Mouse (Mus musculus) liver, embryonic 11.5 days (tissue): Measurements from ENCODE around the gene Olfr1386. TPM values are rescaled to one million over a fixed set of nuclear protein-coding genes. Genes with fewer than 3 reads are reported as not detected.
"Not testable (repeated sequence)": the region's sequence is repeated elsewhere in the genome, so short reads cannot be mapped to it uniquely, and the experiment has no call there.

Source experiments
- ATAC-seq: fragments of 200-750 bp; cut with Nextera tagmentation; replicated peaks from 2 replicates; pipeline ENCODE4 v1.8.0; 2017; ENCODE audit warnings: moderate number of reproducible peaks, mild to moderate bottlenecking, moderate TSS enrichment, moderate library complexity; ENCODE audit not compliant: low FRiP score
- DNase-seq: peaks from one replicate; pipeline ENCODE4 v3.0.0-alpha.2; 2017; ENCODE audit warnings: low spot score
- H3K27ac ChIP-seq: fragments of 300-500 bp; sonication (generic); 2 replicates; pipeline ENCODE4 v1.5.1; 2014; ENCODE audit warnings: mild to moderate bottlenecking, low read depth, low read length, control low read depth
- H3K27me3 ChIP-seq: fragments of 300-500 bp; sonication (generic); replicated peaks from 2 replicates; pipeline ENCODE4 v1.6.1; 2014; ENCODE audit warnings: low read length, mixed read lengths; ENCODE audit not compliant: control insufficient read depth, insufficient read depth
- H3K36me3 ChIP-seq: fragments of 300-500 bp; sonication (generic); 2 replicates; pipeline ENCODE4 v1.6.1; 2014; ENCODE audit warnings: mild to moderate bottlenecking, low read length, moderate library complexity, mixed read lengths; ENCODE audit not compliant: control insufficient read depth, insufficient read depth
- H3K4me1 ChIP-seq: fragments of 300-500 bp; sonication (generic); replicated peaks from 2 replicates; pipeline ENCODE4 v1.6.1; 2014; ENCODE audit warnings: low read length, mixed read lengths; ENCODE audit not compliant: control insufficient read depth, insufficient read depth
- H3K4me2 ChIP-seq: fragments of 300-500 bp; sonication (generic); 2 replicates; pipeline ENCODE4 v1.6.1; 2014; ENCODE audit warnings: mild to moderate bottlenecking, control low read depth, moderate library complexity
- H3K4me3 ChIP-seq: fragments of 300-500 bp; sonication (generic); 2 replicates; pipeline ENCODE4 v1.5.1; 2014; ENCODE audit warnings: low read depth, low read length, control low read depth
- H3K9ac ChIP-seq: fragments of 300-500 bp; sonication (generic); 2 replicates; pipeline ENCODE4 v1.6.1; 2014; ENCODE audit warnings: low read depth, low read length, control low read depth
- H3K9me3 ChIP-seq: fragments of 300-500 bp; sonication (generic); 2 replicates; pipeline ENCODE4 v1.6.1; 2016; ENCODE audit warnings: low read length, inconsistent platforms, mixed read lengths; ENCODE audit not compliant: control insufficient read depth
- WGBS: fragments of 180-500 bp; shearing (Covaris S2); extraction: QIAGEN DNeasy Blood & Tissue Kit; methylation state at CpG from one replicate; pipeline ENCODE4 v1.1.7; 2014; 5-methylcytosine and 5-hydroxymethylcytosine counted together
- polyA plus RNA-seq: library from polyadenylated mRNA; unstranded; fragments of >200 nt; fragmentation: Nextera tagmentation; extraction: Ambion mirVana; gene quantifications from 2 replicates; pipeline ENCODE4 v1.2.1, GENCODE M21; 2014

Olfr1386 gene
- not detected in 2 replicates for polyA plus RNA-seq

DNA sequence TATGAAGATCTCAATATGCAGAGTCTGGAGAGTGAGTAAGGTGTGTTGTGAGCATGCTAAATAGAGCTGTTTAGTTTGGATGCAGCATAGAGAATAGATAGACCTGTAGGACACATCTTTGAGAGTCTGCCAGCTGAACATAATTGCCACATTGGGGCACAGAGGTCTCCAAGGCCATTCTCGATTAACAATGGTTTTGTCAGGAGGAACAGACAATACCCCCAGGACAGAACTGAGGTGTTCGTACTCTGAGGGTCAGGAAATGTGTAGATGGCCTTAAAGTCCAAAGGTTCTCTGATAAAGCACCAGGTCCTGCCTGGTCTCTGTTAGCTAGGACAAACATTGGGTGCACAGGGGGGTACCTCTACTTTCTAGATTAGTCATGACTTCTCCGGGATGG is at the start of gene Olfr1386:
Olfr1386 (plus strand) TSS at position 301 of the 400 bp plus-strand sequence.
- H3K4me3 ChIP-seq, H3K4me2 ChIP-seq, DNase-seq, H3K36me3 ChIP-seq, H3K4me1 ChIP-seq, H3K27me3 ChIP-seq, H3K9me3 ChIP-seq, H3K9ac ChIP-seq, H3K27ac ChIP-seq, ATAC-seq: not testable (repeated sequence)
- WGBS: 70% methylated on average over 2 of the region's 3 CpGs

- no peak within 1 kb of the TSS for H3K9ac ChIP-seq
- H3K4me2 ChIP-seq: no peak within 1 kb of the TSS
- ATAC-seq (no peak), DNase-seq (no peak)
- H3K36me3 ChIP-seq: no peaks in the 10 kb centered on the region
- H3K4me1 ChIP-seq: no peaks in the 10 kb centered on the region
- H3K9me3 ChIP-seq: no peaks in the 10 kb centered on the region
- 76% methylated on average over 2 of the region's 2 CpGs for WGBS
- no peak within 1 kb of the TSS for H3K27ac ChIP-seq
- no peaks in the 10 kb centered on the region for H3K27me3 ChIP-seq
- H3K4me3 ChIP-seq: no peak within 1 kb of the TSS
These were observed 42.1 kb upstream of the Olfr1386 start, which contains the start of gene Olfr1389 for GRCm38 (mm10) chr11:49422767-49423166. TSS of gene Olfr1389 (plus strand) at chr11:49423067.

- no peak for DNase-seq
These were observed 39.5 kb upstream of the Olfr1386 start for GRCm38 (mm10) chr11:49425257-49425927.

DNA sequence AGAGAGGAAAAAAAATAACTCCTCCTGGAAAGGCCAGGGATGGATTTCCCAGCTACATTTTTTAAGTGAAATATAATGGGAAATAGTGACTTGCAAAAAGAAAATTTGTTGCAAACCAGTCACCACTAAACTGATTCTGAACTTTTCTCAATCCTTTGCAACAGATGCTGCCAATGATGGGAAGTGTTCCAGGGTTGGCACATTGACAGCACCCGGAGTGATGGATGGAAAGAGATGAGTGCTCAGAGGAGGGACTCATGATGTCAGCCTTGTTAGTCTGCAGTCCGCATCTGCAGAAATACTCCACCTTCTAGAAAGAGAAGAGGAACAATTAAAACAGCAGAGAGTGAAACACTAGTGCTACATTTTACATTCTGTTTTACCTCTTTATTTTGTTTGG is 35.2 kb upstream of the Olfr1386 start:
- no peaks in the 10 kb centered on the region for H3K9me3 ChIP-seq
- ATAC-seq: no peak
- DNase-seq: no peak
- H3K4me3 ChIP-seq: no peak overlapping the region
- no peaks in the 10 kb centered on the region for H3K27me3 ChIP-seq
- no peak overlapping the region for H3K27ac ChIP-seq
- no peak overlapping the region for H3K4me2 ChIP-seq
- H3K9ac ChIP-seq: no peak overlapping the region
- no peaks in the 10 kb centered on the region for H3K36me3 ChIP-seq
- H3K4me1 ChIP-seq: no peaks in the 10 kb centered on the region
- WGBS: 82% methylated on average over 2 of the region's 2 CpGs

More at GRCm38 (mm10) chr11:49425257-49425927, 39.5 kb upstream of the Olfr1386 start:
- no peak overlapping the region for H3K4me3 ChIP-seq
- no peak for ATAC-seq
- no peaks in the 10 kb centered on the region for H3K27me3 ChIP-seq
- H3K9me3 ChIP-seq: no peaks in the 10 kb centered on the region
- H3K4me1 ChIP-seq: no peaks in the 10 kb centered on the region
- H3K36me3 ChIP-seq: no peaks in the 10 kb centered on the region
- H3K27ac ChIP-seq: no peak overlapping the region
- no peak overlapping the region for H3K4me2 ChIP-seq
- no peak overlapping the region for H3K9ac ChIP-seq
- WGBS: 68% methylated on average over 1 of the region's 1 CpGs

DNA sequence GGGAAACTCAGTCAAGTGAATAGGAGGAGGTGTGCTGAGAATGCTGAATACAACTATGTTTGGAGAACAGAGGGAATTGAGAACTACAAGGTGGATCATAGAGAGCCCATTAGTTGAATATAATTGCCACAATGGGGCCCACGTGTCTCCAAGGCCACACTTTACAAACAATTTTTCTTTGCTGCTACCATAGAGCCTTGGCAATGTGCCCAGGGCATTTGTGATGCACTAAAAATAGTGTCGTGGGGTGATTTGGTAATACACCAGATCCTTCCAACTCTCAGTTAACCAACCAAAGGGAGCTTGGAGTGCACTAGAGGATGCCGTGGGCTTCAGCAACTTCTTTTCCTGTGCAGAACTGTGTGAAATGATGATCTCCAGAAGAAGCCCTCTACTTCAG is 28.4 kb upstream of the Olfr1386 start, which contains the start of gene Olfr1388:
Olfr1388 (plus strand) TSS at position 214 of the 400 bp plus-strand sequence.
- Histone ChIP-seq H3K9me3 (no peaks in the 10 kb centered on the region), H3K9ac (no peak within 1 kb of the TSS), H3K27me3 (no peaks in the 10 kb centered on the region), H3K4me2 (no peak within 1 kb of the TSS), H3K27ac (no peak within 1 kb of the TSS), H3K4me1 (no peaks in the 10 kb centered on the region), H3K4me3 (no peak within 1 kb of the TSS), H3K36me3 (no peaks in the 10 kb centered on the region)
- whole genome bisulfite sequencing: 73% methylated on average over 3 of the region's 3 CpGs
- ATAC-seq: no peak
- no peak for DNase-seq

DNA sequence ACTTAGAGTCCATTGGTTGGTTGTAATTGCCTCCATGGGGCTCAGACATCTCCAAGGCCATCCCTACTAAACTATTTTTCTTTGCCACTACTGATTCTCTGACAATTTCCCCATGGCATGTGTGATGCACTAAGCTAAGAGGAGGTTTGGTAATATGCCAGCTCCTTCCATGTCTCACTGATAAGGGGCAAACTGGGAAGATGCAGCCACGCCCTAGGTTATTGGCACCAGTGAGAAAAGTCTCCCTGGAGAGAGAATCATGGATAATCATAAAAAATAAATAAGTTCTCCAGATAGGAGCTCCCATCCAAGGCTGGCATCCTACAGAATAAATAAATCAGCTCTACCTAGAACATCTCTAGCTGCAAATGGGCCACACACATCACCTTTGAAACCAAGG is 9.8 kb upstream of the Olfr1386 start, which contains the start of gene Olfr1387:
Olfr1387 (plus strand) TSS at position 301 of the 400 bp plus-strand sequence.
- 68% methylated on average over 1 of the region's 1 CpGs for WGBS
- ATAC-seq: no peak

DNA sequence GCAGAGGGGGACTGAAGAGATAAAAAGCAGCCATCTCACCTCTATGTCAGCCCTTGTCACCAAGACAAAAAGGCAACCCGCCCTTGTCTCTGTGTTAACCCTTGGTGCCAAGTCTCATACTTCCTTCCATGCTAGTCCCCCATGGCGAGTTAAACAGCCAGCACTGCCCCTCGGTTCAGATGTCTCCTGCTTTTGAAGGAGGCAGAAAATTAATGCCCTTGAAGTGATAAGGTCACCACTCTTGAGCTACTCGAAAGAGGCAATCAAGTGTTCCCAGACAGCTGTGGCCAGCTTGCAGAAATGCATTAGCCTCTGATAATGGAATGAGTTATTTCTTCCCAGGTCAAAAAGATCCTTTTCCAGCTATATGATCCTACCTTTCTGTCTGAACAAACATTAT is 21.1 kb downstream of the Olfr1386 start:
- ATAC-seq (no peak), DNase-seq (no peak)
- no peak overlapping the region for H3K9ac ChIP-seq
- no peaks in the 10 kb centered on the region for H3K9me3 ChIP-seq
- H3K4me1 ChIP-seq: no peaks in the 10 kb centered on the region
- H3K4me3 ChIP-seq: no peak overlapping the region
- no peaks in the 10 kb centered on the region for H3K27me3 ChIP-seq
- H3K27ac ChIP-seq: no peak overlapping the region
- no peaks in the 10 kb centered on the region for H3K36me3 ChIP-seq
- 48% methylated on average over 4 of the region's 4 CpGs for WGBS
- no peak overlapping the region for H3K4me2 ChIP-seq

More for the DNA sequence above, 9.8 kb upstream of the Olfr1386 start, which contains the start of gene Olfr1387:
- Histone ChIP-seq H3K4me3 (no peak within 1 kb of the TSS), H3K9me3 (no peaks in the 10 kb centered on the region), H3K9ac (no peak within 1 kb of the TSS), H3K27me3 (no peaks in the 10 kb centered on the region), H3K36me3 (no peaks in the 10 kb centered on the region), H3K4me1 (no peaks in the 10 kb centered on the region), H3K4me2 (no peak within 1 kb of the TSS), H3K27ac (no peak within 1 kb of the TSS)
- DNase-seq: no peak

GRCm38 (mm10) chr11:49488770-49489169 is 23.9 kb downstream of the Olfr1386 start, which contains the start of gene Olfr1385:
TSS of gene Olfr1385 (plus strand) at chr11:49489070.
- DNase-seq, H3K9ac ChIP-seq, H3K4me1 ChIP-seq, H3K4me3 ChIP-seq, H3K4me2 ChIP-seq, H3K36me3 ChIP-seq, H3K9me3 ChIP-seq, H3K27me3 ChIP-seq, H3K27ac ChIP-seq, ATAC-seq: not testable (repeated sequence)
- WGBS: 75% methylated on average over 1 of the region's 1 CpGs

DNA sequence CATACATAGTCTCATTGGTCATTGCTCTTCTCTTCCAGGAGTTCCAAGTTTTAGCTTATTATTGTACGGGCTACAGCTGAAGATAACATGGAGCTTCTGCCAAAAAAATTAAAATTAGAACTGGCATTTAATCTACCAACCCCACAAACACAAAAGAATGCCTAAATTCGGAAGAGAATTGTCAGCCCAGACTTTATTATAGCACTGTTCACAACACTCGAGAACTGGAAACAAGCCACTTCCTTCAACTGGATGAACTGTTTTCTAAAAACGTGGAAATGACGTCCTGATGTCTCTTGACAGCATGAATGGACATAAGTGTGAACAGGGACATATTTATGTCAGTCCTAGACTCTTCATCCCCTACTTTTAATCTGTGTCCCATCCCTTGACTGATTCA is 53.2 kb downstream of the Olfr1386 start:
- Histone ChIP-seq H3K4me3 (no peak overlapping the region), H3K4me2 (no peak overlapping the region), H3K27me3 (no peaks in the 10 kb centered on the region), H3K4me1 (no peaks in the 10 kb centered on the region), H3K9ac (no peak overlapping the region), H3K36me3 (no peaks in the 10 kb centered on the region), H3K9me3 (no peaks in the 10 kb centered on the region), H3K27ac (no peak overlapping the region)
- WGBS: 56% methylated on average over 5 of the region's 5 CpGs
- DNase-seq (no peak), ATAC-seq (no peak)
